ENCODE assay signal across 9 mouse cellular contexts in genomic region chr3:133672742-133673447, GRCm38 (mm10).
A peak's percentile ranks its signal among the peaks of the same experiment; 100 is the strongest.
DNase-seq lines count a peak whose midpoint lies in the region; ATAC-seq and TF ChIP-seq lines count a peak whose summit lies in the region.
"Had no signal": no experiment of that assay in that cellular context is flagged by ENCODE, and none has a peak within 500 bp of the region (broad histone marks: within the 10 kb centered on the region; RNA-seq: fewer than 3 reads in every experiment).

No protein-coding gene starts in this region.

- no peaks in the 10 kb centered on the region for H3K4me1 ChIP-seq in forebrain, embryonic 12.5 days
- peaks cover 5% of the 10 kb centered on the region for H3K4me1 ChIP-seq in heart, embryonic 15.5 days (replicated peaks)
- H3K4me1 ChIP-seq in midbrain, postnatal 0 days (ENCODE audit: insufficient read depth, low read length) = no peaks in the 10 kb centered on the region

- peak; percentile 37 to 52 for DNase-seq in cerebellum, postnatal 14 days
- DNase-seq in cerebellum, adult 11-12 months = no peak
- peak; percentile 18 for DNase-seq in 416B (ENCODE audit: low read depth)
- DNase-seq in midbrain, postnatal 0 days (ENCODE audit: low spot score) = peak; percentile 58
- no peak for DNase-seq in kidney, postnatal 4 days
- no peak for DNase-seq in embryo, embryonic 9.5 days (ENCODE audit: extremely low spot score)

- no peaks in the 10 kb centered on the region for H3K9me3 ChIP-seq in forebrain, embryonic 12.5 days
- H3K9me3 ChIP-seq in heart, embryonic 15.5 days (replicated peaks) = no peaks in the 10 kb centered on the region
- H3K9me3 ChIP-seq in midbrain, postnatal 0 days (ENCODE audit: low read length) = no peaks in the 10 kb centered on the region

- 81% methylated on average over 10 of the region's 10 CpGs for WGBS in forebrain, embryonic 12.5 days
- 35% methylated on average over 10 of the region's 10 CpGs for WGBS in heart, embryonic 15.5 days
- 61% methylated on average over 10 of the region's 10 CpGs for WGBS in midbrain, postnatal 0 days

- H3K4me2 ChIP-seq in forebrain, embryonic 12.5 days = no peak overlapping the region
- H3K4me2 ChIP-seq in heart, embryonic 15.5 days = 0 out of 2 replicates have a peak overlapping the region, but pooled peaks have one; percentile 10
- H3K4me2 ChIP-seq in midbrain, postnatal 0 days (ENCODE audit: low read depth, low read length, poor library complexity, severe bottlenecking) = no peak overlapping the region

- H3K36me3 ChIP-seq in forebrain, embryonic 12.5 days (replicated peaks) = no peaks in the 10 kb centered on the region
- H3K36me3 ChIP-seq in heart, embryonic 15.5 days = no peaks in the 10 kb centered on the region
- no peaks in the 10 kb centered on the region for H3K36me3 ChIP-seq in midbrain, postnatal 0 days (ENCODE audit: insufficient read depth, low read length)

- no peaks in the 10 kb centered on the region for H3K27me3 ChIP-seq in forebrain, embryonic 12.5 days
- no peaks in the 10 kb centered on the region for H3K27me3 ChIP-seq in heart, embryonic 15.5 days
- H3K27me3 ChIP-seq in midbrain, postnatal 0 days (ENCODE audit: insufficient read depth, low read length) = no peaks in the 10 kb centered on the region

- no peak; the same call in 1 of the 2 replicates for TF ChIP-seq CTCF in midbrain, postnatal 0 days (IDR thresholded peaks at IDR 0.05)

- H3K27ac ChIP-seq in forebrain, embryonic 12.5 days = no peak overlapping the region
- peak overlapping the region; percentile 76 for H3K27ac ChIP-seq in heart, embryonic 15.5 days
- H3K27ac ChIP-seq in midbrain, postnatal 0 days (ENCODE audit: low read depth, low read length) = no peak overlapping the region
- H3K27ac ChIP-seq: macrophage had no signal

- ATAC-seq in forebrain, embryonic 12.5 days (ENCODE audit: low FRiP score) = peak; percentile 53; the same call in 1 of the 2 replicates
- ATAC-seq in heart, embryonic 15.5 days (replicated peaks; ENCODE audit: insufficient number of reproducible peaks, insufficient read depth, low FRiP score, low read depth) = peak; percentile 80; the same call in 1 of the 2 replicates
- peak; percentile 78 for ATAC-seq in midbrain, postnatal 0 days (ENCODE audit: low FRiP score)

- no peak overlapping the region for H3K4me3 ChIP-seq in forebrain, embryonic 12.5 days (replicated peaks)
- H3K4me3 ChIP-seq in heart, embryonic 15.5 days = no peak overlapping the region
- no peak overlapping the region for H3K4me3 ChIP-seq in midbrain, postnatal 0 days (ENCODE audit: low read depth, low read length)

- H3K9ac ChIP-seq in forebrain, embryonic 12.5 days = no peak overlapping the region
- no peak overlapping the region for H3K9ac ChIP-seq in heart, embryonic 15.5 days
- no peak overlapping the region for H3K9ac ChIP-seq in midbrain, postnatal 0 days (replicated peaks; ENCODE audit: low read length, poor library complexity, severe bottlenecking)

Comparison
In these comparisons a context has a peak if more than half of its experiments do, and no peak if none do; other contexts are left out.
1. DNase-seq: peak in cerebellum, postnatal 14 days (2 of 2), 416B (single experiment) and midbrain, postnatal 0 days (single experiment); none in cerebellum, adult 11-12 months (single experiment), kidney, postnatal 4 days (0 of 2) and embryo, embryonic 9.5 days (single experiment).
2. Peak in every context shown above with its lines, with median percentiles within 50 percentile points of each other: ATAC-seq.